Mouse (Mus musculus): ENCODE results near the gene D430019H16Rik.

Gene D430019H16Rik

GRCm38 (mm10) chr12:105453670-105454257 is at the start of gene D430019H16Rik:
D430019H16Rik (plus strand) TSS chr12:105453856.
- DNase-seq, result peak; percentile 48 to 69

GRCm38 (mm10) chr12:105406008-105406407 is 47.6 kb upstream of the D430019H16Rik start:
- no peak for DNase-seq

GRCm38 (mm10) chr12:105413909-105414308 is 39.7 kb upstream of the D430019H16Rik start:
- no peak for DNase-seq

- DNase-seq, result peak in 1 of 2 experiments; percentile 37
Measured at GRCm38 (mm10) chr12:105420476-105420875, 33.2 kb upstream of the D430019H16Rik start.

- DNase-seq, result no peak
Measured at GRCm38 (mm10) chr12:105426541-105426940, 27.1 kb upstream of the D430019H16Rik start.

- DNase-seq, result peak; percentile 81 to 89
Measured at GRCm38 (mm10) chr12:105427039-105427757, 26.5 kb upstream of the D430019H16Rik start.

- DNase-seq, result no peak
Measured at GRCm38 (mm10) chr12:105431872-105432271, 21.8 kb upstream of the D430019H16Rik start.

- no peak for DNase-seq
Measured at GRCm38 (mm10) chr12:105432807-105433206, 20.8 kb upstream of the D430019H16Rik start.

- DNase-seq, result no peak
Measured at GRCm38 (mm10) chr12:105438259-105438658, 15.4 kb upstream of the D430019H16Rik start.

- DNase-seq, result no peak
Measured at GRCm38 (mm10) chr12:105439976-105440375, 13.7 kb upstream of the D430019H16Rik start.

- DNase-seq, result no peak
Measured at GRCm38 (mm10) chr12:105443569-105443968, 10.1 kb upstream of the D430019H16Rik start.

GRCm38 (mm10) chr12:105445767-105446166 is 7.9 kb upstream of the D430019H16Rik start:
- no peak for DNase-seq

GRCm38 (mm10) chr12:105449239-105449638 is 4.4 kb upstream of the D430019H16Rik start:
- DNase-seq, result no peak

GRCm38 (mm10) chr12:105454258-105455062 is 804 bp downstream of the D430019H16Rik start:
- DNase-seq, result peak; percentile 20 to 41

GRCm38 (mm10) chr12:105455063-105455559 is 1.5 kb downstream of the D430019H16Rik start:
- no peak for DNase-seq

- DNase-seq, result no peak
Measured at GRCm38 (mm10) chr12:105458791-105459190, 5.1 kb downstream of the D430019H16Rik start.

- DNase-seq, result no peak
Measured at GRCm38 (mm10) chr12:105461066-105461465, 7.4 kb downstream of the D430019H16Rik start.

GRCm38 (mm10) chr12:105469026-105469425 is 15.4 kb downstream of the D430019H16Rik start:
- DNase-seq, result peak in 1 of 2 experiments; percentile 17

GRCm38 (mm10) chr12:105475230-105475911 is 21.7 kb downstream of the D430019H16Rik start:
- no peak for DNase-seq

- peak; percentile 73 to 80 for DNase-seq
Measured at GRCm38 (mm10) chr12:105476453-105476852, 22.8 kb downstream of the D430019H16Rik start.

GRCm38 (mm10) chr12:105476993-105477392 is 23.3 kb downstream of the D430019H16Rik start:
- no peak for DNase-seq

GRCm38 (mm10) chr12:105483503-105483902 is 29.8 kb downstream of the D430019H16Rik start:
- DNase-seq, result peak in 1 of 2 experiments; percentile 58

Data from cerebellum, postnatal 25 days (tissue).